ENCODE assay signal across 9 mouse cellular contexts in the genomic region with DNA sequence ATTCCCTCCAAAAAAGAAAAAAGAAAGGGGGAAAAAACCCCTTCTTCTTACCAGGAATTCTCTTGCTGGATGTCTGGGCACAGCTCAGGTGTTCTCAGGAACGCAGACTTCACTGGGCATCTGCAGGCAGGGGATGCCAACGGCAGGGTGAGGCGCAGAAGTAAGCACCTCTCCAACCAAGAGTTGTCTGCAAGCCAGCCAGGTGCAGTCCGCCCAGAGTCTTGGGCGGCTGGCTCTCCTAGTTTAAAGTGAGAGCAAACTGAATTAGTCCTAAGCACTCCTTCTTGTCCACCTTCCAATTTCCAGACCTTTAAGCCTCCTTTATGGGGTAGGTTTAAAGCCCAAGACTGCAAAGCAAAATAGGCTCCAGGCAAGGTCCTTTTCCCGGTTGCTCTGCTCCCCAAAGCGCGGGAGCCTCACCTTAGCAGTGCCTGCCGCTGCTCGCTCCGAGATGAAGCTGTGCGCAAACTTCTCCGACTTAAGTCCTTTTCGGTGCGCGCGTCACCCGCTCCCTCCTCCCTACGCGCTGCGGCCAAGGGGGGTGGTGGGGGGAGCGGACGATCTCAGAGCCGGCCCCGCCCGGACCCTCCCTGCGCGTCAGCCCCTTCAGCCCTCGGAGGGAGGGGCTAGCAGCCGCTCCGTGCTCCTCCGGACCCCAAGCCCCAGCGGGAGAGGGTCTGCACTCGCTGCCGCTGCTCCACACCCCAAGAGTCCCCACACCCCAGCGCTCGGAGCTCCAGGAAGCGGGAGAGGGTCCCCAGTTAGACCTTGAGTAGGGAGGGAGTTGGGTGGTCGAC. TPM values are rescaled to one million over a fixed set of nuclear protein-coding genes. Genes with fewer than 3 reads are reported as not detected.
DNase-seq lines count a peak whose midpoint lies in the region; ATAC-seq and TF ChIP-seq lines count a peak whose summit lies in the region.
"Had no signal": no experiment of that assay in that cellular context is flagged by ENCODE, and none has a peak within 500 bp of the region (broad histone marks: within the 10 kb centered on the region; RNA-seq: fewer than 3 reads in every experiment).

No protein-coding gene starts in this region.

- H3K4me3 ChIP-seq in left cerebral cortex, adult 2 months: peak overlapping the region; percentile 11; the same call in 1 of the 2 replicates
- H3K4me3 ChIP-seq in forebrain, embryonic 11.5 days (ENCODE audit: low read depth, low read length): peak overlapping the region; percentile 51
- H3K4me3 ChIP-seq in limb, embryonic 10.5 days: peak overlapping the region; percentile 62
- H3K4me3 ChIP-seq in neural tube, embryonic 15.5 days (replicated peaks): peak overlapping the region; percentile 50
- H3K4me3 ChIP-seq: myocyte had no signal

- H3K4me2 ChIP-seq in forebrain, embryonic 11.5 days (ENCODE audit: low read depth, low read length, severe bottlenecking): peak overlapping the region; percentile 98
- peak overlapping the region; percentile 99 for H3K4me2 ChIP-seq in neural tube, embryonic 15.5 days

- H3K27me3 ChIP-seq in forebrain, embryonic 11.5 days (ENCODE audit: control insufficient read depth, insufficient read depth, low read length): peaks cover 34% of the 10 kb centered on the region
- H3K27me3 ChIP-seq in limb, embryonic 10.5 days (ENCODE audit: low read depth, poor library complexity, severe bottlenecking): peaks cover 59% of the 10 kb centered on the region
- H3K27me3 ChIP-seq in neural tube, embryonic 15.5 days (replicated peaks): peaks cover 47% of the 10 kb centered on the region

- peak overlapping the region; percentile 32 for H3K9ac ChIP-seq in forebrain, embryonic 11.5 days (ENCODE audit: low read length)
- no peak overlapping the region for H3K9ac ChIP-seq in neural tube, embryonic 15.5 days (replicated peaks)

- intact Hi-C loops in left cerebral cortex, adult 2 months (cut with DNase I): no loop called here

- no peak for TF ChIP-seq CTCF in left cerebral cortex, adult 2 months (IDR thresholded peaks at IDR 0.05)

- no peaks in the 10 kb centered on the region for H3K9me3 ChIP-seq in forebrain, embryonic 11.5 days (ENCODE audit: control insufficient read depth, low read length)
- H3K9me3 ChIP-seq in limb, embryonic 10.5 days (replicated peaks): no peaks in the 10 kb centered on the region
- H3K9me3 ChIP-seq in neural tube, embryonic 15.5 days (replicated peaks): no peaks in the 10 kb centered on the region

- peaks cover 4% of the 10 kb centered on the region; the same call in 1 of the 2 replicates for H3K4me1 ChIP-seq in forebrain, embryonic 11.5 days (replicated peaks; ENCODE audit: control insufficient read depth, insufficient read depth, low read length)
- peaks cover 12% of the 10 kb centered on the region for H3K4me1 ChIP-seq in limb, embryonic 10.5 days
- H3K4me1 ChIP-seq in neural tube, embryonic 15.5 days: peaks cover 15% of the 10 kb centered on the region

- ATAC-seq in forebrain, embryonic 11.5 days (replicated peaks; ENCODE audit: low FRiP score): peak; percentile 83
- ATAC-seq in neural tube, embryonic 15.5 days (ENCODE audit: low FRiP score): peak; percentile 68; the same call in 1 of the 2 replicates

- H3K27ac ChIP-seq in left cerebral cortex, adult 2 months: no peak overlapping the region
- no peak overlapping the region for H3K27ac ChIP-seq in forebrain, embryonic 11.5 days (ENCODE audit: low read depth, low read length)
- H3K27ac ChIP-seq in limb, embryonic 10.5 days: peak overlapping the region; percentile 36; the same call in 1 of the 2 replicates
- no peak overlapping the region for H3K27ac ChIP-seq in neural tube, embryonic 15.5 days (replicated peaks)

- under 1% methylated on average over 39 of the region's 39 CpGs for WGBS in forebrain, embryonic 11.5 days
- 1% methylated on average over 39 of the region's 39 CpGs for WGBS in limb, embryonic 10.5 days
- under 1% methylated on average over 38 of the region's 39 CpGs for WGBS in neural tube, embryonic 15.5 days

- no peak for DNase-seq in left cerebral cortex, adult 2 months (ENCODE audit: extremely low spot score in 1 of 2, low spot score in 2 of 2)
- DNase-seq in left cerebral cortex, adult 9 months (ENCODE audit: low spot score in 2 of 2): no peak
- DNase-seq in forebrain, embryonic 11.5 days (ENCODE audit: low spot score): peak; percentile 72
- peak; percentile 61 for DNase-seq in limb, embryonic 10.5 days (ENCODE audit: low spot score)
- no peak for DNase-seq in layer of hippocampus, adult 18-20 months (ENCODE audit: low spot score in 2 of 2)
- DNase-seq in layer of hippocampus, postnatal 25 days (ENCODE audit: extremely low spot score in 1 of 2, low spot score in 1 of 2): no peak
- DNase-seq in adrenal gland, adult 2 months: no peak

- no peaks in the 10 kb centered on the region for H3K36me3 ChIP-seq in forebrain, embryonic 11.5 days (ENCODE audit: control insufficient read depth, insufficient read depth, low read length)
- no peaks in the 10 kb centered on the region for H3K36me3 ChIP-seq in limb, embryonic 10.5 days
- no peaks in the 10 kb centered on the region for H3K36me3 ChIP-seq in neural tube, embryonic 15.5 days

RNA-seq across cellular contexts. Expression of gene Calcr, which starts 1.1 kb away (rescaled TPM):
- total RNA-seq in left cerebral cortex, adult 2 months (2021): under 1 TPM in 1 of 2 experiments, not detected in 1; 0.37 TPM
- 1.2 TPM in 2 replicates for polyA plus RNA-seq in forebrain, embryonic 11.5 days (2014; fragmentation: Nextera tagmentation; extraction: Ambion mirVana)
- polyA plus RNA-seq in limb, embryonic 10.5 days (2016; fragmentation: Nextera tagmentation; extraction: Ambion mirVana): 0.15 and 0.30 TPM in 2 replicates
- 1.4 and 1.8 TPM in 2 replicates for polyA plus RNA-seq in neural tube, embryonic 15.5 days (2015; fragmentation: Nextera tagmentation; extraction: Ambion mirVana)
- total RNA-seq in layer of hippocampus, adult 18-20 months (2021): not detected
- not detected for total RNA-seq in layer of hippocampus, postnatal 25 days (2021)
- total RNA-seq in adrenal gland, adult 2 months (2021): not detected
- not detected in 2 replicates for polyA plus RNA-seq in adrenal gland, adult 2 months (2012; rRNA removed)
- polyA plus RNA-seq: myocyte had no signal

Comparison
In these comparisons a context has a peak if more than half of its experiments do, and no peak if none do; other contexts are left out.
1. DNase-seq: peak in forebrain, embryonic 11.5 days (single experiment) and limb, embryonic 10.5 days (single experiment); none in left cerebral cortex, adult 2 months (0 of 2), left cerebral cortex, adult 9 months (0 of 2), layer of hippocampus, adult 18-20 months (0 of 2), layer of hippocampus, postnatal 25 days (0 of 2) and adrenal gland, adult 2 months (single experiment).
2. H3K4me3 ChIP-seq: peak in every context shown above with its lines; median percentile 62 in limb, embryonic 10.5 days; 51 in forebrain, embryonic 11.5 days; 50 in neural tube, embryonic 15.5 days; 11 in left cerebral cortex, adult 2 months.